Mouse (Mus musculus) forebrain, embryonic 11.5 days (tissue): Measurements from ENCODE around the gene Poldip3. TPM values are rescaled to one million over a fixed set of nuclear protein-coding genes. Genes with fewer than 3 reads are reported as not detected.

Experiments used
- ATAC-seq: fragments of 200-750 bp; cut with Nextera tagmentation; replicated peaks from 2 replicates; pipeline ENCODE4 v1.8.0; 2017; ENCODE audit warnings: moderate TSS enrichment; ENCODE audit not compliant: low FRiP score
- DNase-seq: peaks from one replicate; pipeline ENCODE4 v3.0.0-alpha.2; 2017; ENCODE audit warnings: low spot score
- H3K27ac ChIP-seq: fragments of 300-500 bp; sonication (generic); 2 replicates; pipeline ENCODE4 v1.5.1; 2014; ENCODE audit warnings: low read depth, low read length
- H3K27me3 ChIP-seq: fragments of 300-500 bp; sonication (generic); 2 replicates; pipeline ENCODE4 v1.6.1; 2014; ENCODE audit warnings: mild to moderate bottlenecking, low read length, mixed read lengths; ENCODE audit not compliant: control insufficient read depth, insufficient read depth
- H3K36me3 ChIP-seq: fragments of 300-500 bp; sonication (generic); 2 replicates; pipeline ENCODE4 v1.6.1; 2014; ENCODE audit warnings: mild to moderate bottlenecking, low read length, moderate library complexity, mixed read lengths; ENCODE audit not compliant: control insufficient read depth, insufficient read depth
- H3K4me1 ChIP-seq: fragments of 300-500 bp; sonication (generic); replicated peaks from 2 replicates; pipeline ENCODE4 v1.6.1; 2014; ENCODE audit warnings: low read length, mixed read lengths; ENCODE audit not compliant: control insufficient read depth, insufficient read depth
- H3K4me2 ChIP-seq: fragments of 300-500 bp; sonication (generic); 2 replicates; pipeline ENCODE4 v1.6.1; 2014; ENCODE audit warnings: low read depth, mild to moderate bottlenecking, low read length, moderate library complexity, mixed read lengths; ENCODE audit not compliant: severe bottlenecking
- H3K4me3 ChIP-seq: fragments of 300-500 bp; sonication (generic); 2 replicates; pipeline ENCODE4 v1.5.1; 2014; ENCODE audit warnings: low read depth, low read length
- H3K9ac ChIP-seq: fragments of 300-500 bp; sonication (generic); 2 replicates; pipeline ENCODE4 v1.6.1; 2014; ENCODE audit warnings: low read length
- H3K9me3 ChIP-seq: fragments of 300-500 bp; sonication (generic); 2 replicates; pipeline ENCODE4 v1.6.1; 2016; ENCODE audit warnings: low read length, mixed read lengths; ENCODE audit not compliant: control insufficient read depth
- WGBS: fragments of 180-500 bp; shearing (Covaris S2); extraction: QIAGEN DNeasy Blood & Tissue Kit; methylation state at CpG from one replicate; pipeline ENCODE4 v1.1.7; 2014; 5-methylcytosine and 5-hydroxymethylcytosine counted together
- polyA plus RNA-seq: library from polyadenylated mRNA; unstranded; fragments of >200 nt; fragmentation: Nextera tagmentation; extraction: Ambion mirVana; gene quantifications from 2 replicates; pipeline ENCODE4 v1.2.1, GENCODE M21; 2014

Gene Poldip3
- polyA plus RNA-seq, 1 experiment from 2014 or later: 183 TPM

DNA sequence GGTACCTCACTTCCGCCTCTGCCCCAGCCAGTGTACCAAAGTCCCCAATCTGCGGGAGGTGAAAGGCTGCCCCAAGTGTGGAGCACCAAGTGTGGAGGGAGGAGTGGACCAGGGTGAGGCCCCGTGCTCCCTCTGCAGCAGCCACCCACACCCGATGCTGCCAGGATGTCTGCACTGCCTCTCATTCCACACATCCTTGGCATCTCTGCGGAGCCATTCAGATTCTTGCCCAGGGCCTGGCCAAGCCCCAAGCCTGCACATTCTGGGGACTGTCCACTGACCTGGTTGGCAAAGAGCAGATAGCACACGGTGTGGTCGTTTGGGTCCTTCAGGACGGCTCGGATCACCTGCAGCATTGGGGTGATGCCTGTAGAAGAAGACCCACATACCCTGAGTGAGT is 10.6 kb upstream of the Poldip3 start:
- Histone ChIP-seq H3K9me3 (no peaks in the 10 kb centered on the region), H3K36me3 (no peaks in the 10 kb centered on the region; the same call in 1 of the 2 replicates), H3K27me3 (no peaks in the 10 kb centered on the region), H3K27ac (no peak overlapping the region), H3K9ac (no peak overlapping the region), H3K4me2 (no peak overlapping the region), H3K4me1 (no peaks in the 10 kb centered on the region), H3K4me3 (no peak overlapping the region)
- DNase-seq (no peak), ATAC-seq (no peak)
- WGBS: 97% methylated on average over 9 of the region's 9 CpGs

DNA sequence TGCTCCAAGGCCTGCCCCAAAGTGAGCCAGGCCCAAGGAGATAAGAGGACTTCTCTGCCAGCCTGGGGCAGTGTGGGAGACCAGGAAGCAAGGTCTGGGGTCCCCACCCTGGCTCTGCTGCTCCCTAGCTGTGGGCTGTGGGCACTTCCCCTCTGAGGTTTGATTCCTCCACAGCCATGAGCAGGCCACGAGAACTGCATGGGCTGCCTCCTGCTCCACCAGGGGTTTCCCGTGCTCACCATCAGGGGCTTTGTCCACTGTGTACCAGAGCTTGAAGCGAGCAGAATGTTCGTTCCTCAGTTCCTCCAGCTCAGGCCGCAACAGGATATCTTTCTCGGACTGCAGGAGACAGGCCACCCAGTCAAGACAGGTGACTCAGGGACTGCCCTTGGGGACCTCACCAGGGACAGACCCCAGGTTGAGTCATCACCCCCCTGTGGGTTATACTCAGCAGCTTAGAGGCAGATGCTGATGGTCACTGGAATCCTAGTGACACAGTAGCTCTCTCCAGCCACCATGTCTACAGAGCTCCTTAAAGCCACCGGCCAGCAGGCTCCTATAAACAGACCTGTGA is 9.5 kb upstream of the Poldip3 start:
- DNase-seq (no peak), ATAC-seq (no peak)
- H3K9me3 ChIP-seq: no peaks in the 10 kb centered on the region
- H3K4me1 ChIP-seq: no peaks in the 10 kb centered on the region
- H3K4me3 ChIP-seq: no peak overlapping the region
- 91% methylated on average over 7 of the region's 7 CpGs for WGBS
- H3K36me3 ChIP-seq: no peaks in the 10 kb centered on the region; the same call in 1 of the 2 replicates
- H3K27ac ChIP-seq: no peak overlapping the region
- no peak overlapping the region for H3K4me2 ChIP-seq
- no peaks in the 10 kb centered on the region for H3K27me3 ChIP-seq
- no peak overlapping the region for H3K9ac ChIP-seq

DNA sequence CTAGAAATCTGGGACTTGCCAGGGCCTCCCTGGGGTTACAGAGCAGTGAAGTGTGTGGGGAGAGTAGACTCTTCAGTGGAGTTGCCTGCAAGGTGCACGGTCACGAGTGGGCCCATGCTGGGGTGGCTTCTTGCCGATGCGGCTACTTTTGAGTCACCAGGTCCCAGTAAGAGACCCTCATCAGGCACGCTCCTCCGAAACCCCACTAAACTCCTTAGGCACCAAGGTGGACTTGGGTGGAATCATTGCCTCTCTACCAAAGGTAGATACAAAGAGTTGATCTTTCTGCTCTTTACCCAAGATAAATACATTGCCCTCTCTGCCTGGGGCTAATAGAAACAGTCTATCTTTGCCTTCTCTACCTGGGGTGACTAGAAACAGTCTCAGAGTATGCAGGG is 8.5 kb upstream of the Poldip3 start:
- no peaks in the 10 kb centered on the region for H3K4me1 ChIP-seq
- H3K9ac ChIP-seq: no peak overlapping the region
- H3K27me3 ChIP-seq: no peaks in the 10 kb centered on the region
- 100% methylated on average over 6 of the region's 6 CpGs for WGBS
- no peaks in the 10 kb centered on the region; the same call in 1 of the 2 replicates for H3K36me3 ChIP-seq
- no peak overlapping the region for H3K4me3 ChIP-seq
- ATAC-seq (no peak), DNase-seq (no peak)
- H3K27ac ChIP-seq: no peak overlapping the region
- no peaks in the 10 kb centered on the region for H3K9me3 ChIP-seq
- H3K4me2 ChIP-seq: no peak overlapping the region

DNA sequence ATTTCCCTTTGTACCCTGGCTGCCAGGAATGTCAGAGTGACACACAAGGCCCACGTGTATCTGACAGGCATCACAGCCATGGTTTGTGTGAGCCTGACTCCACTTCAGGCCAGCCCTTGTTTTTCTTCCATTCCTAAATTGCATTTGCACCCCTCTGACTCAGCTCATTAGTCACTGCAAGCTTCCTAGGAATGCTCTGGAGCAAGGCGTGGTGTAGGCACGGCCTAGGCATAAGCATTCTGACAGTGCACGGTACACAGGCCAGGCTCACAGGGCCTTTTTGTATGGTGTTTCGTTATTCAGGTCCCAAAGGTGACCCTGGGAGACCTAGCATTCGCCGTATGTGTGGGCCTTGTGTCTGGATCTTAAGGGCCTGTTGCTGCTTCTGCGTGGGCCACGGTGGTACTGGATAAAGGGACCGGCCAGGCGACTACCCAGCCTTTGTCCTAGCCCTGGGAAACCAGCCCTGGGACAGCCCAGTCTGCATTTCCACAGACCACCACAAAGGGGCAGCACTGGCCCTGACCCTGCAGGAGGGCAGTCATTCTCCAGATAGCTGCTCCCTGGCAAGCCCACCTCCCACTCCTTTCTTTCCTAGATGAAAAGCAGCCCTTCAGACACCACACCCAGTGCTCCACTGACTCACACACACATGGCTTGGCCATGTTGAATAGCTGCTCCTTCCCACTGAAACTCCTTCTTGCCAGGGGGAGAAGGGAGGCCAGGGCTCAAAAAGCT is 7.9 kb upstream of the Poldip3 start:
- Histone ChIP-seq H3K27ac (no peak overlapping the region), H3K27me3 (no peaks in the 10 kb centered on the region), H3K4me3 (no peak overlapping the region), H3K36me3 (no peaks in the 10 kb centered on the region; the same call in 1 of the 2 replicates), H3K4me2 (no peak overlapping the region), H3K9ac (no peak overlapping the region), H3K4me1 (no peaks in the 10 kb centered on the region), H3K9me3 (no peaks in the 10 kb centered on the region)
- 70% methylated on average over 11 of the region's 11 CpGs for WGBS
- DNase-seq (peak; percentile 81), ATAC-seq (no peak)

DNA sequence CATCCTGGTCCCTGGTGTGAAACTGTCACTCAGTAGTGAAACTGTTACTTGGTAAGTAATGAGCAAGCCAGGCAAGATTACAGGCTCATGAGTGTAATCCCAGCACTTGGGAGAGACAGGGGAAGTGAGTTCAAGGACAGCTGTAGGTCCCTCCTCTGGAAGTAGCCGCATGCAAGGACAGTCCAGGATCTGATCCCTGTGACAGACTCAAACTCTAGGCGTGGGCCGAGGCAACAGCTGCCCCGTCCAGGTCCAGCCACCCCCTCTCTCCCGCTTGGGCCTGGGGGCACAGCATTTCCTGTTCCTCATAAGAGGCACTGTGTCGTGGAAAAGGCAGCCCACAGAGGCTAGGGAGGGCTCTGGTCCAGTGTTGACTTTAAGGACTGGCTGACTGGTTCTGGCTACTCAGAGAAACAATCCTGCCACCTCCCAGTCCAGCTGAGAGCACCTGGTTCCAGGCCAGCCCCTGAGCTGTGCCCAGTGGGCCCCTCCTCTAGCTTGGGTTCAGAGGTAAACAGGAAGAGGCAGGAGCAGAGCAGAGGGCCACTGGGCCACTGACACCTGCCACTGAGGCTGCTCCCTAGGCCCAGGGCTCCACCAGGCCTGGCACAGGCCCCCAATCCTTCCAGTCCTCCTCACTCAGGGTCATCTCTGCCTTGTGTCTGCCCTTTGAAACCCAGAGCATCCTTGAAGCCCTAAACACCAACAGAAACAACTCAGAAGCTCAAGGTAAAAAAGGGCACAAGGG is 6.7 kb upstream of the Poldip3 start:
- Histone ChIP-seq H3K4me1 (no peaks in the 10 kb centered on the region), H3K4me2 (no peak overlapping the region), H3K27ac (no peak overlapping the region), H3K27me3 (no peaks in the 10 kb centered on the region), H3K4me3 (no peak overlapping the region), H3K9me3 (no peaks in the 10 kb centered on the region), H3K36me3 (no peaks in the 10 kb centered on the region; the same call in 1 of the 2 replicates), H3K9ac (no peak overlapping the region)
- no peak for DNase-seq
- no peak for ATAC-seq
- WGBS: 83% methylated on average over 6 of the region's 6 CpGs

DNA sequence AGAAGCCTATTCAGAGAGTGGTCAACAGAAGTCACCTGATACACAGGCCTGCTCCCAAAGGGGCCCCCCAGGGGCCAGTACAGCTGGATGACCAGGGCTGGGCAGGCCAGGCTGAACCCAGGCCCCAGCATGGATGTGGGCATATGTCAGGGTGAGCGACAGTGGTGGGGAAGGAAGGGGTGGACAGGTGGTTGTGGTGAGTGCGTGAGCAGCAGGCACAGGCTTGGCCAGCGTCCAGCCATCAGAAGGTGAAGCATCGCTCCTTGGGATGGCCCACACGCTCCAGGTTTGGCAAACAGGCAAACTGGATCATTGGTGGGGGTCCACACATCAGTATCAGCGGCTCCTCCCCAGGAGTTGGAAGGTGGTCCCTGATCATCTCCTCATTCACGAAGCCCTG is 5.1 kb upstream of the Poldip3 start:
- Histone ChIP-seq H3K27me3 (no peaks in the 10 kb centered on the region), H3K4me3 (no peak overlapping the region), H3K4me2 (no peak overlapping the region), H3K4me1 (no peaks in the 10 kb centered on the region), H3K9ac (no peak overlapping the region; the same call in 1 of the 2 replicates), H3K36me3 (no peaks in the 10 kb centered on the region; the same call in 1 of the 2 replicates), H3K9me3 (no peaks in the 10 kb centered on the region), H3K27ac (no peak overlapping the region)
- WGBS: 93% methylated on average over 7 of the region's 7 CpGs
- ATAC-seq (no peak), DNase-seq (no peak)

DNA sequence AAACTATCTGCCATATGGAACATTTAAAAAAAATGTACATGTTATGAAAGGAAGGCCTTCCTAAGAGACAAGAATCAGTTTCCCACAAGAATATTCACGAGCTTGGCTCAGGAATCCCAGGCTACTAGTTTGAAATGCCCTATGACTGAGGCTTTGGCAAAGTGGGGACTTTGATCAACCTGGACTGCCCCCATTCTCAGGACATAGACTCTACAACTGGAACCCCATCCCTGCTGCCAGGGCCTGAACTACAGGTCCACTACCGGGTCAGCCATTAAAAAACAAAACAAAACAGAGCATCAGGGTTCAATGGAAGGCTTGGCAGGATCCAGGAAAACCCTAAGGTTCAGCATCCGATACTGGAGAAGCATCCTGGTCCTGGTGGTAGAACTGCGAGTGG is 1.5 kb upstream of the Poldip3 start:
- Histone ChIP-seq H3K9ac (no peak overlapping the region), H3K36me3 (peaks cover 7% of the 10 kb centered on the region; the same call in 1 of the 2 replicates), H3K9me3 (no peaks in the 10 kb centered on the region), H3K4me3 (no peak overlapping the region), H3K27me3 (no peaks in the 10 kb centered on the region), H3K27ac (no peak overlapping the region), H3K4me1 (peaks cover 7% of the 10 kb centered on the region; the same call in 1 of the 2 replicates), H3K4me2 (no peak overlapping the region)
- 84% methylated on average over 4 of the region's 4 CpGs for WGBS
- no peak for DNase-seq
- no peak for ATAC-seq

DNA sequence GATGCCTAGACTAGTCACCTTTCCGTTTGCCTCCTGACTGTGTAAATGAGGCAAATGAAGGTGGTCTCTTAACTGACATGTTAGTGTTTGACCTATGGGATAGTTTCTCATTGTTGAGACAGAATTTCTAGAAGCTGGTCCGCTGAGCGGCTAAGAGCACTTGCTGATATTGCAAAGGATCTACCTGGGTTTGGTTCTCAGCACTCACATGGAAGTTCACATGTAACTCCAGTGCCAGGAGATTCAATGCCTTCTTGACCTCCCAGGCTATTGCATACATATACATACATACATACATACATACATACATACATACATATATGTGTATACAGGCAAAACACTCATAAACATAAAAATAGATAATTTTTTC is 874 bp upstream of the Poldip3 start:
- 28% methylated on average over 3 of the region's 3 CpGs for WGBS
- peak overlapping the region; percentile 96 for H3K27ac ChIP-seq
- H3K9ac ChIP-seq: no peak overlapping the region
- DNase-seq (no peak), ATAC-seq (peak; percentile 10; the same call in 1 of the 2 replicates)
- H3K4me3 ChIP-seq: peak overlapping the region; percentile 94; the same call in 1 of the 2 replicates
- peaks cover 9% of the 10 kb centered on the region; the same call in 1 of the 2 replicates for H3K36me3 ChIP-seq
- peak overlapping the region; percentile 90 for H3K4me2 ChIP-seq
- no peaks in the 10 kb centered on the region for H3K27me3 ChIP-seq
- H3K9me3 ChIP-seq: no peaks in the 10 kb centered on the region
- peaks cover 7% of the 10 kb centered on the region; the same call in 1 of the 2 replicates for H3K4me1 ChIP-seq
